Mouse (Mus musculus): Measurements from ENCODE around the gene Cacybp. TPM values are rescaled to one million over a fixed set of nuclear protein-coding genes. Genes with fewer than 3 reads are reported as not detected.

The Cacybp gene
- polyA plus RNA-seq, 1 experiment from 2014 or later = 312 TPM

DNA sequence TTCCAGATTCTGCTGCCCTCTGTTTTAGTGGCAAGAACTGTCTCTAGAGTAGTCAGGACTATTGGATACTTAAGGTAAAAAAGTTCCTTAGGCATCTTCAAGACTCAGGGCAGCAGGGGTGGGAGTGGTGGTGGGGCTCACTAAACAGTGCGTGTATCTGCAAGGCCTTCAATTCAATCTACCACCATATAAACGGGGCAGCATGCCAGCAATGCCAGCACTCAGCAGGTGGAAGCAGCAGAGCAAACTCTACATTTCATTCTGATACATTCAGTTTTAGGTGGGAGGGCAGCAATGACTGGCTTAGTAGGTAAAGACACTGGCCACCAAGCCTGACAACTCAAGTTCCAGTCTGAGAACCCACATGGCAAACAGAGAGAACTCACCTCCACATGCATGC, 27.4 kb upstream of the Cacybp start:
- WGBS = 89% methylated on average over 2 of the region's 2 CpGs
- Histone ChIP-seq H3K9me3 (replicated peaks) (no peaks in the 10 kb centered on the region), H3K4me1 (no peaks in the 10 kb centered on the region), H3K27ac (no peak overlapping the region), H3K4me3 (no peak overlapping the region), H3K36me3 (no peaks in the 10 kb centered on the region), H3K27me3 (ENCODE audit: low read depth, poor library complexity, severe bottlenecking) (no peaks in the 10 kb centered on the region)
- DNase-seq (ENCODE audit: low spot score) = no peak

DNA sequence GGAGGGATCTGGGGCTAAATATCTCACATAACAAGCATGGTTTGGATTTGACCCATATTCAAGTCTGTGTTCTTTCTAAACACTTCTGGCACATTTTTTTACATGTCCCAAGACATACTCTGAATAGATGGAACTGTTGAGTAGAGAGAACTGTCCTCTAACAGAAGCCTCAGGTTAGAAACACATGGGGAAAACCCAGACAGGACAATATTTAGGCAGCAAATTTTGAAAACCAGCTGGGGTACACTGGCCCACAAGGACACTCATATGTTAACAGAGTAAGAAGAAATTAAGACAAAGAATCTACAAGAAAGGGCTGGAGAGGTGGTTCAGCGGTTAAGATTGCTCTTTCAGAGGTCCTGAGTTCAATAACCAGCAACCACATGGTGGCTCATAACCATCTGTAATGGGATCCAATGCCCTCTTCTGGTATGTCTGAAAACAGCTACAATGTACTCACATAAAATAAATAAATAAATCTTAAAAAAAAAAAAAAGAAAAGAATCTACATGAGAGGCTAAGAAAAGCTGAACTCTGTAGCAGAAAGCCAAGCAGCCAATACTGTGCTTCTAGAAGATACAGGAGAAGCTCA, 26.3 kb upstream of the Cacybp start:
- 92% methylated on average over 1 of the region's 1 CpGs for WGBS
- Histone ChIP-seq H3K27me3 (ENCODE audit: low read depth, poor library complexity, severe bottlenecking) (no peaks in the 10 kb centered on the region), H3K27ac (no peak overlapping the region), H3K4me1 (no peaks in the 10 kb centered on the region), H3K9me3 (replicated peaks) (no peaks in the 10 kb centered on the region), H3K4me3 (no peak overlapping the region), H3K36me3 (no peaks in the 10 kb centered on the region)
- DNase-seq (ENCODE audit: low spot score) = no peak

GRCm38 (mm10) chr1:160237981-160238380, 25.3 kb upstream of the Cacybp start:
- WGBS = 95% methylated on average over 2 of the region's 2 CpGs
- H3K27ac ChIP-seq = no peak overlapping the region
- H3K27me3 ChIP-seq (ENCODE audit: low read depth, poor library complexity, severe bottlenecking) = no peaks in the 10 kb centered on the region
- no peak for DNase-seq (ENCODE audit: low spot score)
- H3K4me3 ChIP-seq = no peak overlapping the region
- no peaks in the 10 kb centered on the region for H3K4me1 ChIP-seq
- H3K9me3 ChIP-seq (replicated peaks) = no peaks in the 10 kb centered on the region
- H3K36me3 ChIP-seq = no peaks in the 10 kb centered on the region

DNA sequence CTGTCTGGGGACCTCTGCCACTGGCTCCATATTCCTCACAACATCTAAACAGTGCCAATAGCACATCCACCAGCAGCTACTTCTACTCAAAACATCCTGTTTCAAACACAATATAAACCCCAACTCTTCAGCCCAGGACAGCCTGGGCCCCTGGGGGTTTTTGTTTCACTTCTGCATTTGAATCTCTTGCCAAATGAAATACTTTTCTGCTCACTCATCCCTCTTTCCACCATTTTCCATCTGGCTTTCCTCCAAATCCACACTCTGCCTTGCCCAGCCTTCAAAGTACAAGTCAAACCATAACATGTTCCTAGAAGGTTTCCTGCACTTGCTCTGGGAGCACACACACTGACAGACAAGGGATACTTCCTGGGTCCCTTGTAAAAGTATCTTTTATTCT, 21.2 kb upstream of the Cacybp start:
- no peaks in the 10 kb centered on the region for H3K9me3 ChIP-seq (replicated peaks)
- H3K36me3 ChIP-seq = no peaks in the 10 kb centered on the region
- H3K27me3 ChIP-seq (ENCODE audit: low read depth, poor library complexity, severe bottlenecking) = no peaks in the 10 kb centered on the region
- no peak for DNase-seq (ENCODE audit: low spot score)
- no peak overlapping the region for H3K27ac ChIP-seq
- no peaks in the 10 kb centered on the region for H3K4me1 ChIP-seq
- no peak overlapping the region for H3K4me3 ChIP-seq

DNA sequence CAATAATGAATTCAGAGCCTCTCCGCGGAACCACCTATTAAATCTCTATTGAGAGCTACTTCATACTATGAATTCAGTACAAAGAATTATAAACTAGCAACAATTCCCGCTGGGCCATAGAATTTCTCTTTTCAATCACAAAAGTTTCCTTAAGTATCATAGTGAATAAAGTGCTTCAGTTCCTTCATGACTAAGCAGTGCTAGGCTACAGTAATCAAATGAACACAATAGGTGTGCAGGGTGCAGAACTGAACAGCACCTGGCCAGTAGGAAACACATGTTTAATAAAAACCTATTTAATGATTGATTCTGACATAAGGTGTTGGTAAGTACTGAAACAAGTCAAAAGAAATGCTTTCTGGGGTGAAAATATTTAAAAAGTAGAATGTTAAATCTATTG, 19.4 kb upstream of the Cacybp start:
- DNase-seq (ENCODE audit: low spot score) = no peak
- Histone ChIP-seq H3K27ac (no peak overlapping the region), H3K27me3 (ENCODE audit: low read depth, poor library complexity, severe bottlenecking) (no peaks in the 10 kb centered on the region), H3K4me3 (no peak overlapping the region), H3K9me3 (replicated peaks) (no peaks in the 10 kb centered on the region), H3K4me1 (no peaks in the 10 kb centered on the region), H3K36me3 (no peaks in the 10 kb centered on the region)
- 92% methylated on average over 3 of the region's 3 CpGs for WGBS

DNA sequence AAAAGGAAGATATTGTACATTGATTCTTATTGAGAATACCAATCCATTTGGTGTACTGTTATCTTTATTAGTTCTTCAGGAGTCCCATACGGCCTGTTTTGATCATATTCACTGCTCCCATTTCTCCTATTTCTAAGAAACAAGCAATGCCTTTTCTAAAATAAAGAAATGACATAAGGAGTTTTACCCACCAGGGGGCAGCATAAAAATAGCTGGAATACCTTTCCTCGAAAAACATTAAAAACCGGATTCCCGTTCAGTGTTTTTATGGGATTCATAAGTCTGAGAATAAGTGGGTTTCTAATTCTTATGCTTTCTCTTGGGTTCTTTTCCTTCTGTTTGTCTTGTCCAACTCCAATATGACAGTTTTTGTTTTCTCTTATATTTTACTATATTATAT, 18.3 kb upstream of the Cacybp start:
- no peaks in the 10 kb centered on the region for H3K9me3 ChIP-seq (replicated peaks)
- no peak overlapping the region for H3K27ac ChIP-seq
- H3K4me3 ChIP-seq = no peak overlapping the region
- no peaks in the 10 kb centered on the region for H3K27me3 ChIP-seq (ENCODE audit: low read depth, poor library complexity, severe bottlenecking)
- no peak for DNase-seq (ENCODE audit: low spot score)
- WGBS = 71% methylated on average over 4 of the region's 4 CpGs
- no peaks in the 10 kb centered on the region for H3K36me3 ChIP-seq
- H3K4me1 ChIP-seq = no peaks in the 10 kb centered on the region

DNA sequence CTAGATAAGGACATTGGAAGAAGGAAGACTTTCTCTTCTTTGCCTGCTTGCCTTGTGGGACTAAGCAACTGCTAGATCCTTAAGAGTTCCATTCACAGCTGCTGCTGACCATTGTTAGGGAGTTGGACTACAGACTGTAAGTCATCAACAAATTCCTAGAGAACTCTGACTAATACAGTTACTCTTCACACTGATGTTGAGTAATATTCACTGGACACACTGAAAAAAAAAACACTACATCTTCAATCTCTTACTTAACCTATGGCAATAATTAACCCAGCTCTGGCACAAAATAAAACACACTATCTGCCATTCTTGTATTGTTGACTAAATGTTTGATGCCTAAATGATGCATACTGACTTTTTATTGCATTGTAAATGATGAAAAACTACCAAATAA, 15.2 kb upstream of the Cacybp start:
- H3K27ac ChIP-seq = no peak overlapping the region
- no peaks in the 10 kb centered on the region for H3K27me3 ChIP-seq (ENCODE audit: low read depth, poor library complexity, severe bottlenecking)
- DNase-seq (ENCODE audit: low spot score) = no peak
- H3K4me3 ChIP-seq = no peak overlapping the region
- no peaks in the 10 kb centered on the region for H3K36me3 ChIP-seq
- no peaks in the 10 kb centered on the region for H3K9me3 ChIP-seq (replicated peaks)
- H3K4me1 ChIP-seq = no peaks in the 10 kb centered on the region

DNA sequence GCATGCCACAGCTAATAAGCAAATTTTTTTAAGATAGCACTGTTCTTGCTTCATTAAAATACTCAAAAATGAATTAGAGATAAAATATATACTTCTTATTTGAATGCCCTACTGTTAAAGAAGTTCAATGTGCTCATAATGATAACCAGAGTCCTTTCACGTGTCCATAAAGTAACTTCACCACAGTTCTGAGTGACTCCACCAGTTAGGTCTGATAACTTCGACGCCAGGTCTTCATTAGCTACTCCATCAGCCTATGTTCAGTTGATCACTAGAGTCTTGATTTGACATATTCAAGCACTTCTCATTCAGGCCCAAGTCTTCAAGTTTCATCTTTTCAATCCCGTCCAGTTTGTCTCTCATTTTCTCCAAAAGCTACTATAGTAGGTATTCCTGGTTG, 14.5 kb upstream of the Cacybp start:
- Histone ChIP-seq H3K9me3 (replicated peaks) (no peaks in the 10 kb centered on the region), H3K27me3 (ENCODE audit: low read depth, poor library complexity, severe bottlenecking) (no peaks in the 10 kb centered on the region), H3K4me1 (no peaks in the 10 kb centered on the region), H3K27ac (no peak overlapping the region), H3K4me3 (no peak overlapping the region), H3K36me3 (no peaks in the 10 kb centered on the region)
- WGBS = 94% methylated on average over 4 of the region's 4 CpGs
- no peak for DNase-seq (ENCODE audit: low spot score)

DNA sequence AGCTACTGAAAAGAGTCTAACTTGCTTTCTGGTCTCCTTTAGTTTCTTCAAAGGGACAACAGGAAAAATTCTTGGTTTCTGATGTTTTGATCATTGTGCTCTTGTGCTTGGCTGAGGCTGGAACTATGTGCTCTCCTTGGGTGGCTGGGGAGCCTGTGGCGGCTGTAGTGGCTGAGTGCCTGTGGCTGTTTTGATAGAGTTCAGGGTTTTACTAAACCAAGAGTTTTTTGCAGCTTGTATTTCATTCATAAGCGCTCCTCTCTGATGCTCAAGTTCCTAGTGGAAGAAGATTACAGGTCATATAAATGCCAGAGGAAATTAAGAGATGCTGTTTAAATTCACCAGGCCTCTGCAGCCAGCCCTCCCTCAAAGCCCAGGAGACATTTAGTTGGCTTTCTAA, 11.4 kb upstream of the Cacybp start:
- no peak overlapping the region for H3K4me3 ChIP-seq
- 49% methylated on average over 2 of the region's 2 CpGs for WGBS
- no peaks in the 10 kb centered on the region for H3K36me3 ChIP-seq
- no peak overlapping the region for H3K27ac ChIP-seq
- H3K4me1 ChIP-seq = no peaks in the 10 kb centered on the region
- H3K9me3 ChIP-seq (replicated peaks) = no peaks in the 10 kb centered on the region
- no peaks in the 10 kb centered on the region for H3K27me3 ChIP-seq (ENCODE audit: low read depth, poor library complexity, severe bottlenecking)
- no peak for DNase-seq (ENCODE audit: low spot score)

DNA sequence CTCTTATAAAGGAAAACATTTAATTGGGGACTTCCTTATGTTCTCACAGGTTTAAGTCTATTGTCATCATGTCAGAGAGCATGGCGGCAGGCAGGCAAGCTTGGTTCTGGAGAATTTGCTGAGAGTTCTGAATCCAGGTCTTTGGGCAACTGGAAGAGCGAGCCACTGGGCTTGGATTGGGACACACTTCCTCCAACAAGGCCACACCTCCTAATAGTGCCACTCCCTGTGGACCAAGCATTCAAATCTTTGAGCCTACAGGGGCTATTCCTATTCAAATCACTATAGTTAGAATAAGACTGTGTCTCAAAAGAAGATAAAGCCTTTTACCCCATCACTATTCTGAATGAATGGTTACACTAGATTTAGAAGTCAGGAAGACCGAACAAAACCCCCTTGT, 5.2 kb upstream of the Cacybp start:
- WGBS = 88% methylated on average over 3 of the region's 3 CpGs
- Histone ChIP-seq H3K9me3 (replicated peaks) (no peaks in the 10 kb centered on the region), H3K27me3 (ENCODE audit: low read depth, poor library complexity, severe bottlenecking) (no peaks in the 10 kb centered on the region), H3K4me1 (no peaks in the 10 kb centered on the region), H3K27ac (no peak overlapping the region), H3K36me3 (no peaks in the 10 kb centered on the region), H3K4me3 (no peak overlapping the region)
- DNase-seq (ENCODE audit: low spot score) = no peak

- DNase-seq (ENCODE audit: low spot score) = no peak
- WGBS = 90% methylated on average over 7 of the region's 7 CpGs
- Histone ChIP-seq H3K36me3 (peaks cover 2% of the 10 kb centered on the region), H3K27ac (no peak overlapping the region), H3K4me3 (peak overlapping the region; percentile 95; the same call in 1 of the 2 replicates), H3K27me3 (ENCODE audit: low read depth, poor library complexity, severe bottlenecking) (no peaks in the 10 kb centered on the region), H3K4me1 (peaks cover 10% of the 10 kb centered on the region), H3K9me3 (replicated peaks) (no peaks in the 10 kb centered on the region)
These were observed 1.5 kb upstream of the Cacybp start for GRCm38 (mm10) chr1:160214171-160214570.

- peak overlapping the region; percentile 97 for H3K27ac ChIP-seq
- peaks cover 10% of the 10 kb centered on the region for H3K4me1 ChIP-seq
- H3K4me3 ChIP-seq = peak overlapping the region; percentile 95
- H3K9me3 ChIP-seq (replicated peaks) = no peaks in the 10 kb centered on the region
- DNase-seq (ENCODE audit: low spot score) = no peak
- no peaks in the 10 kb centered on the region for H3K27me3 ChIP-seq (ENCODE audit: low read depth, poor library complexity, severe bottlenecking)
- H3K36me3 ChIP-seq = peaks cover 20% of the 10 kb centered on the region
- WGBS = under 1% methylated on average over 45 of the region's 45 CpGs
These were observed 468 bp downstream of the Cacybp start for GRCm38 (mm10) chr1:160212123-160212691.

DNA sequence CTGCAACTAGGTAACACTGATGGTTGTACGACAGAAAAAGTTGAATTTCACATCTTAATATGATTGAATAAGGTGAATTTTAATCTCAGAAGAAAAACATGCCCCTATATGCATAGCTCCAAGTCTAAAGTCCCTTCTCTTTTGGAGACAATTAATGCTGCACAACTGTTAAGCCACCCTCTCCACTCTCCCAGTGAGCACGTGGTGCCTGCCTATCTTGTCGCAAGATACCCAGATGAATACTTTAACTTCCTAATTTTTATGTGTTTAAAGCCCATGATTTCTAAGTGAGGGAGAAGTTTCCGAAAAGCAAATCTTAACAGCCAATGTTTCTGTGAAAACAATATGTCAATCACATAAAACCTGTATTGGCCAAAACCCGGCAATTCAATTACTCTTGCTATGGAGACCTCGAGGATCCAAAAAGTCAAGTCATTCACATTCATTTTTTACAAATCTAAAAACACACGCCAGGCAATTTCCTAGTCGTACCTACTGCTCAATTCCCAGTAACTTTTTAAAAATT, 1.0 kb downstream of the Cacybp start:
- H3K27ac ChIP-seq = peak overlapping the region; percentile 97
- H3K4me3 ChIP-seq = peak overlapping the region; percentile 95
- no peaks in the 10 kb centered on the region for H3K27me3 ChIP-seq (ENCODE audit: low read depth, poor library complexity, severe bottlenecking)
- no peaks in the 10 kb centered on the region for H3K9me3 ChIP-seq (replicated peaks)
- DNase-seq (ENCODE audit: low spot score) = no peak
- H3K4me1 ChIP-seq = peaks cover 10% of the 10 kb centered on the region
- peaks cover 25% of the 10 kb centered on the region for H3K36me3 ChIP-seq
- WGBS = 2% methylated on average over 8 of the region's 8 CpGs

DNA sequence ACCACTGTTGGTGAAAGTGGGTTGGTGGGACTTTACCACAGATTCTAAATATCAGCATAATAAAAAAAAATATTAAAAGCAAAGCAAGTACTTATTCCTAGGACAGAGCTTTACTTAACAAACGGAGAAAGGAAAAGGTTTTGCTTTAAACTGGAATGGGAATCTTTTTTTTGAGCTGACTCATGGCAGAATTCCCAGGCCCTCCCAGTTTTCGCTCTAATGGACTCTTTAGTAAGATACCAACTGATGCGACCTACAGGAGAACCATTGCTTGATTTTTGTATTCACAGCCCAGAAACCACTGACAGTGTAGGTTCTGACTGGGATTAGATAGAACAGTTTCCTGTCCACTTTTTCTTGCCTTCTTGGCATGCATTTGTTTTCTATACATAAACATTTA, 2.1 kb downstream of the Cacybp start:
- Histone ChIP-seq H3K27ac (no peak overlapping the region), H3K4me1 (peaks cover 10% of the 10 kb centered on the region), H3K4me3 (peak overlapping the region; percentile 95), H3K9me3 (replicated peaks) (no peaks in the 10 kb centered on the region), H3K27me3 (ENCODE audit: low read depth, poor library complexity, severe bottlenecking) (no peaks in the 10 kb centered on the region), H3K36me3 (peaks cover 36% of the 10 kb centered on the region)
- DNase-seq (ENCODE audit: low spot score) = no peak
- 79% methylated on average over 3 of the region's 3 CpGs for WGBS

All from limb, embryonic 10.5 days (tissue).